Mouse (Mus musculus): ENCODE measurements around the gene Scrn3. TPM values are rescaled to one million over a fixed set of nuclear protein-coding genes. Genes with fewer than 3 reads are reported as not detected.

Scrn3 gene
- polyA plus RNA-seq, 1 experiment from 2014 or later: 7.8 TPM

GRCm38 (mm10) chr2:73357004-73357403, 44.6 kb downstream of the Scrn3 start:
- H3K9me3 ChIP-seq (ENCODE audit: control insufficient read depth): no peaks in the 10 kb centered on the region
- peaks cover 2% of the 10 kb centered on the region; the same call in 1 of the 2 replicates for H3K36me3 ChIP-seq (ENCODE audit: control insufficient read depth, insufficient read depth)
- no peak overlapping the region for H3K4me3 ChIP-seq (ENCODE audit: low read depth, low read length)
- H3K27me3 ChIP-seq (replicated peaks; ENCODE audit: control insufficient read depth, insufficient read depth, low read length): no peaks in the 10 kb centered on the region
- 66% methylated on average over 18 of the region's 18 CpGs for WGBS
- no peaks in the 10 kb centered on the region for H3K4me1 ChIP-seq (replicated peaks; ENCODE audit: control insufficient read depth, insufficient read depth, low read length)
- peak overlapping the region; percentile 13; the same call in 1 of the 2 replicates for H3K4me2 ChIP-seq (replicated peaks; ENCODE audit: low read depth)
- H3K27ac ChIP-seq (ENCODE audit: low read depth, low read length): no peak overlapping the region
- no peak for ATAC-seq
- TF ChIP-seq CTCF (IDR thresholded peaks at IDR 0.05; ENCODE audit: low read depth): no peak
- H3K9ac ChIP-seq (ENCODE audit: low read depth, low read length): no peak overlapping the region

GRCm38 (mm10) chr2:73359941-73360340, 47.5 kb downstream of the Scrn3 start:
- H3K9ac ChIP-seq (ENCODE audit: low read depth, low read length): no peak overlapping the region
- TF ChIP-seq CTCF (IDR thresholded peaks at IDR 0.05; ENCODE audit: low read depth): no peak
- no peak overlapping the region for H3K4me3 ChIP-seq (ENCODE audit: low read depth, low read length)
- no peak overlapping the region for H3K27ac ChIP-seq (ENCODE audit: low read depth, low read length)
- H3K36me3 ChIP-seq (ENCODE audit: control insufficient read depth, insufficient read depth): peaks cover 6% of the 10 kb centered on the region; the same call in 1 of the 2 replicates
- ATAC-seq: peak; percentile 51; the same call in 1 of the 2 replicates
- no peak overlapping the region for H3K4me2 ChIP-seq (replicated peaks; ENCODE audit: low read depth)
- no peaks in the 10 kb centered on the region for H3K27me3 ChIP-seq (replicated peaks; ENCODE audit: control insufficient read depth, insufficient read depth, low read length)
- WGBS: 70% methylated on average over 5 of the region's 5 CpGs
- no peaks in the 10 kb centered on the region for H3K4me1 ChIP-seq (replicated peaks; ENCODE audit: control insufficient read depth, insufficient read depth, low read length)
- no peaks in the 10 kb centered on the region for H3K9me3 ChIP-seq (ENCODE audit: control insufficient read depth)

- H3K9me3 ChIP-seq (ENCODE audit: control insufficient read depth): no peaks in the 10 kb centered on the region
- no peak overlapping the region for H3K27ac ChIP-seq (ENCODE audit: low read depth, low read length)
- H3K4me1 ChIP-seq (replicated peaks; ENCODE audit: control insufficient read depth, insufficient read depth, low read length): no peaks in the 10 kb centered on the region
- H3K4me2 ChIP-seq (replicated peaks; ENCODE audit: low read depth): no peak overlapping the region
- no peak for TF ChIP-seq CTCF (IDR thresholded peaks at IDR 0.05; ENCODE audit: low read depth)
- WGBS: 88% methylated on average over 2 of the region's 2 CpGs
- no peak overlapping the region for H3K4me3 ChIP-seq (ENCODE audit: low read depth, low read length)
- no peak for ATAC-seq
- peaks cover 6% of the 10 kb centered on the region; the same call in 1 of the 2 replicates for H3K36me3 ChIP-seq (ENCODE audit: control insufficient read depth, insufficient read depth)
- no peak overlapping the region for H3K9ac ChIP-seq (ENCODE audit: low read depth, low read length)
- H3K27me3 ChIP-seq (replicated peaks; ENCODE audit: control insufficient read depth, insufficient read depth, low read length): no peaks in the 10 kb centered on the region
Measured at GRCm38 (mm10) chr2:73360536-73360935, 48.1 kb downstream of the Scrn3 start.

- Histone ChIP-seq H3K36me3 (ENCODE audit: control insufficient read depth, insufficient read depth) (peaks cover 6% of the 10 kb centered on the region; the same call in 1 of the 2 replicates), H3K4me3 (ENCODE audit: low read depth, low read length) (no peak overlapping the region), H3K27ac (ENCODE audit: low read depth, low read length) (no peak overlapping the region), H3K9ac (ENCODE audit: low read depth, low read length) (no peak overlapping the region), H3K4me1 (replicated peaks; ENCODE audit: control insufficient read depth, insufficient read depth, low read length) (no peaks in the 10 kb centered on the region), H3K9me3 (ENCODE audit: control insufficient read depth) (no peaks in the 10 kb centered on the region), H3K27me3 (replicated peaks; ENCODE audit: control insufficient read depth, insufficient read depth, low read length) (no peaks in the 10 kb centered on the region), H3K4me2 (replicated peaks; ENCODE audit: low read depth) (no peak overlapping the region)
- no peak for TF ChIP-seq CTCF (IDR thresholded peaks at IDR 0.05; ENCODE audit: low read depth)
- WGBS: 75% methylated on average over 5 of the region's 5 CpGs
- ATAC-seq: no peak
Measured at GRCm38 (mm10) chr2:73363448-73363847, 51.0 kb downstream of the Scrn3 start.

GRCm38 (mm10) chr2:73371530-73372335, 59.3 kb downstream of the Scrn3 start:
- Histone ChIP-seq H3K27ac (ENCODE audit: low read depth, low read length) (no peak overlapping the region), H3K4me2 (replicated peaks; ENCODE audit: low read depth) (no peak overlapping the region), H3K36me3 (ENCODE audit: control insufficient read depth, insufficient read depth) (no peaks in the 10 kb centered on the region; the same call in 1 of the 2 replicates), H3K27me3 (replicated peaks; ENCODE audit: control insufficient read depth, insufficient read depth, low read length) (no peaks in the 10 kb centered on the region), H3K4me3 (ENCODE audit: low read depth, low read length) (no peak overlapping the region), H3K4me1 (replicated peaks; ENCODE audit: control insufficient read depth, insufficient read depth, low read length) (no peaks in the 10 kb centered on the region), H3K9ac (ENCODE audit: low read depth, low read length) (no peak overlapping the region), H3K9me3 (ENCODE audit: control insufficient read depth) (no peaks in the 10 kb centered on the region)
- TF ChIP-seq CTCF (IDR thresholded peaks at IDR 0.05; ENCODE audit: low read depth): no peak
- no peak for ATAC-seq
- WGBS: 65% methylated on average over 9 of the region's 9 CpGs

- H3K4me1 ChIP-seq (replicated peaks; ENCODE audit: control insufficient read depth, insufficient read depth, low read length): no peaks in the 10 kb centered on the region
Measured at GRCm38 (mm10) chr2:73378326-73378725, 65.9 kb downstream of the Scrn3 start.

More at GRCm38 (mm10) chr2:73378326-73378725, 65.9 kb downstream of the Scrn3 start:
- no peak for TF ChIP-seq CTCF (IDR thresholded peaks at IDR 0.05; ENCODE audit: low read depth)
- no peak overlapping the region for H3K4me2 ChIP-seq (replicated peaks; ENCODE audit: low read depth)
- WGBS: 87% methylated on average over 5 of the region's 5 CpGs
- H3K9me3 ChIP-seq (ENCODE audit: control insufficient read depth): no peaks in the 10 kb centered on the region
- no peaks in the 10 kb centered on the region for H3K27me3 ChIP-seq (replicated peaks; ENCODE audit: control insufficient read depth, insufficient read depth, low read length)
- H3K9ac ChIP-seq (ENCODE audit: low read depth, low read length): no peak overlapping the region
- no peak overlapping the region for H3K4me3 ChIP-seq (ENCODE audit: low read depth, low read length)
- ATAC-seq: no peak
- peaks cover 7% of the 10 kb centered on the region; the same call in 1 of the 2 replicates for H3K36me3 ChIP-seq (ENCODE audit: control insufficient read depth, insufficient read depth)
- H3K27ac ChIP-seq (ENCODE audit: low read depth, low read length): no peak overlapping the region
